Mouse (Mus musculus): ENCODE results near the gene Phpt1. TPM values are rescaled to one million over a fixed set of nuclear protein-coding genes. Genes with fewer than 3 reads are reported as not detected.

Phpt1 gene
- polyA plus RNA-seq, 1 experiment = 134 TPM

GRCm38 (mm10) chr2:25583120-25583481, 8.1 kb upstream of the Phpt1 start:
- DNase-seq (ENCODE audit: extremely low spot score in 1 of 2, low spot score in 1 of 2) = no peak

GRCm38 (mm10) chr2:25582466-25583119, 7.6 kb upstream of the Phpt1 start:
- peak; percentile 84 to 93 for DNase-seq (ENCODE audit: extremely low spot score in 1 of 2, low spot score in 1 of 2)

GRCm38 (mm10) chr2:25581901-25582301, 6.9 kb upstream of the Phpt1 start:
- DNase-seq (ENCODE audit: extremely low spot score in 1 of 2, low spot score in 1 of 2) = no peak

GRCm38 (mm10) chr2:25581294-25581864, 6.4 kb upstream of the Phpt1 start, which contains the start of gene Ajm1:
Gene Ajm1, minus strand, starts transcription at chr2:25581757.
- DNase-seq (ENCODE audit: extremely low spot score in 1 of 2, low spot score in 1 of 2) = peak; percentile 77 to 89

GRCm38 (mm10) chr2:25580621-25581101, 5.6 kb upstream of the Phpt1 start:
- DNase-seq (ENCODE audit: extremely low spot score in 1 of 2, low spot score in 1 of 2) = peak in 1 of 2 experiments; percentile 55

GRCm38 (mm10) chr2:25579737-25580460, 4.9 kb upstream of the Phpt1 start:
- DNase-seq (ENCODE audit: extremely low spot score in 1 of 2, low spot score in 1 of 2) = peak in 1 of 2 experiments; percentile 83

GRCm38 (mm10) chr2:25578796-25579736, 4.0 kb upstream of the Phpt1 start:
- DNase-seq (ENCODE audit: extremely low spot score in 1 of 2, low spot score in 1 of 2) = no peak

- no peak for DNase-seq (ENCODE audit: extremely low spot score in 1 of 2, low spot score in 1 of 2)
These were observed 3.1 kb upstream of the Phpt1 start for GRCm38 (mm10) chr2:25577951-25578795.

- no peak for DNase-seq (ENCODE audit: extremely low spot score in 1 of 2, low spot score in 1 of 2)
These were observed 2.2 kb upstream of the Phpt1 start for GRCm38 (mm10) chr2:25576965-25577891.

GRCm38 (mm10) chr2:25576028-25576850, 1.2 kb upstream of the Phpt1 start:
- DNase-seq (ENCODE audit: extremely low spot score in 1 of 2, low spot score in 1 of 2) = peak in 1 of 2 experiments; percentile 74

GRCm38 (mm10) chr2:25575432-25576027, 506 bp upstream of the Phpt1 start:
- DNase-seq (ENCODE audit: extremely low spot score in 1 of 2, low spot score in 1 of 2) = no peak

- DNase-seq (ENCODE audit: extremely low spot score in 1 of 2, low spot score in 1 of 2) = no peak
These were observed 888 bp downstream of the Phpt1 start for GRCm38 (mm10) chr2:25574136-25574535.

- no peak for DNase-seq (ENCODE audit: extremely low spot score in 1 of 2, low spot score in 1 of 2)
These were observed 2.0 kb downstream of the Phpt1 start for GRCm38 (mm10) chr2:25573068-25573467.

GRCm38 (mm10) chr2:25571221-25571620, 3.8 kb downstream of the Phpt1 start:
- no peak for DNase-seq (ENCODE audit: extremely low spot score in 1 of 2, low spot score in 1 of 2)

- no peak for DNase-seq (ENCODE audit: extremely low spot score in 1 of 2, low spot score in 1 of 2)
These were observed 5.7 kb downstream of the Phpt1 start for GRCm38 (mm10) chr2:25569323-25569722.

GRCm38 (mm10) chr2:25568473-25569019, 6.5 kb downstream of the Phpt1 start:
- no peak for DNase-seq (ENCODE audit: extremely low spot score in 1 of 2, low spot score in 1 of 2)

GRCm38 (mm10) chr2:25566558-25566957, 8.5 kb downstream of the Phpt1 start:
- no peak for DNase-seq (ENCODE audit: extremely low spot score in 1 of 2, low spot score in 1 of 2)

All from frontal cortex, adult 2 months (tissue).